Mouse (Mus musculus) brain, adult 2 months (tissue): ENCODE measurements around the gene Polr1e.
A peak's percentile ranks its signal among the peaks of the same experiment; 100 is the strongest.
"Not testable (repeated sequence)": the region's sequence is repeated elsewhere in the genome, so short reads cannot be mapped to it uniquely, and the experiment has no call there.

Experiments
- DNase-seq: peaks from one replicate; pipeline ENCODE4 v3.0.0; 2011; ENCODE audit warnings: low read depth, low spot score

Polr1e gene

DNA sequence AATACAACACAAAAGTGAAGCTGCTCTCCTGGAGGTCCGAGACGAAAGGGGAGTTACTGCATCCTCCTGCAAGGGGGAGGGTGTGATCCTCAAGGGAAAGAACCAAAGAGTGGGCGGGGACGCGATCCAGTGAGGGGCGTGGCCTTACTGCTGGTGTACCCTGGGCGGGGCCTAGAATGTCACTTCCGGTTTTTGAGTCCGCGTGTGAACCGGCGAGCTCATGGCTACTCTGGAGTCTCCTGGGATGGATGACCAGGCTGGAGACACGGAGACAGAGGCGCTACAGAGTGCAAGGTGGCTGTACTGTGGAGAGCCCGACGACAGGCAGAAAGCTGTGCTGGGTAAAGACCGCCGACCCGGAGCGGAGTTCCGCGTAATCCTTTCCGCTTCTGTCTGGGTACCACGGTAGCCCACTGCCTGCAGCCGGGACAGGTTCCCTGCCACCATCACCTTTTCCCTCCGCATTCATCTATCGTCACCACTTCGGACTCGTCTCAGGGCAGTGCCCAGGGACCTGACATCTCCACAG is at the start of gene Polr1e:
Gene Polr1e (plus strand): TSS at position 132 of the 529 bp plus-strand sequence.
- DNase-seq = peak; percentile 93

- DNase-seq = no peak
These were observed 48.3 kb upstream of the Polr1e start for GRCm38 (mm10) chr4:44970056-44970455.

DNA sequence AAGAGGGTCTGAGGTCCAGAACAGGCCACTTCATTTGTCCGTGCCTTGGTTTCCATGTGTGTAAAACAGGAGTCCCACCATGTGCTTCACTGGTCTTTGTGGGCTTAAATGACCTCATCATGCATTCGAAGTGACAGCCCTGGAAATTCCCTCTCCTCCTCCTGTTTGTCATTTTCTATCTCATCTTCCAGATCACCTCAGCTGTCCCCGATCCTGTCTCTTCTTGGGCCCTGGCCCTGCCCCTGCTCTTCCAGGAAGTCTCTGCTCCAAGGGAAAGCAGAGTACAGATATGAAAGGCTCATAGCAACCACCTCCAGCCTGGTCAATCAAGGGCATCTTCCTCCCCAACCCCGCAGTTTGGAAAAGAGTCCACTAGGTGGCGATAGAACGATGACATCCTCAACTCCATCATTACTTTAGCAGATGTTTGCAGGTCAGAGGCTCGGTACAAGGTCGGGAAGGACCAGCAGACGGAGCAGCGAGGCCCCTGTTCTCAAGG is 47.7 kb upstream of the Polr1e start:
- DNase-seq = peak; percentile 62

GRCm38 (mm10) chr4:44973450-44973849 is 44.9 kb upstream of the Polr1e start:
- DNase-seq = peak; percentile 97

DNA sequence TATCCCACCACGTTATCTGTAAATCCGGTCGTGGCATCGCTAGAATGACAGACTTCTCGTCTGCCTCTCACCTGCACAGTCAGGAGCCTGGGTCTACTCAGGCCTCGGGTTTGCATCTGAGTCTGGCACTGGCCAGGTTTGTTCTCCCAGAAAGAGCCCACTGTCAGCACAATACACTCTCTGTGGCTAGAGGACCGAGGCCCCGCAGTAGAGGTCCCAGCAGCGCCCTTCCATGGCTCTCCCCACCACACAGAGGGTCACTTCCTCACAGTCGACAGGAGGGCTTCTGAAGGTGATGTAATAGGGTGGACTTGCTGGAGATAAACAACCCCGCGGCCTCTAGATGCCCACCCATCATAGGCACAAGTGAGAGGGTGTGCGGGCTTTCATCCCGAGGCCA is 44.5 kb upstream of the Polr1e start:
- no peak for DNase-seq

GRCm38 (mm10) chr4:44974331-44974730 is 44.1 kb upstream of the Polr1e start:
- no peak for DNase-seq

GRCm38 (mm10) chr4:44976026-44976615 is 42.3 kb upstream of the Polr1e start:
- DNase-seq = no peak

DNA sequence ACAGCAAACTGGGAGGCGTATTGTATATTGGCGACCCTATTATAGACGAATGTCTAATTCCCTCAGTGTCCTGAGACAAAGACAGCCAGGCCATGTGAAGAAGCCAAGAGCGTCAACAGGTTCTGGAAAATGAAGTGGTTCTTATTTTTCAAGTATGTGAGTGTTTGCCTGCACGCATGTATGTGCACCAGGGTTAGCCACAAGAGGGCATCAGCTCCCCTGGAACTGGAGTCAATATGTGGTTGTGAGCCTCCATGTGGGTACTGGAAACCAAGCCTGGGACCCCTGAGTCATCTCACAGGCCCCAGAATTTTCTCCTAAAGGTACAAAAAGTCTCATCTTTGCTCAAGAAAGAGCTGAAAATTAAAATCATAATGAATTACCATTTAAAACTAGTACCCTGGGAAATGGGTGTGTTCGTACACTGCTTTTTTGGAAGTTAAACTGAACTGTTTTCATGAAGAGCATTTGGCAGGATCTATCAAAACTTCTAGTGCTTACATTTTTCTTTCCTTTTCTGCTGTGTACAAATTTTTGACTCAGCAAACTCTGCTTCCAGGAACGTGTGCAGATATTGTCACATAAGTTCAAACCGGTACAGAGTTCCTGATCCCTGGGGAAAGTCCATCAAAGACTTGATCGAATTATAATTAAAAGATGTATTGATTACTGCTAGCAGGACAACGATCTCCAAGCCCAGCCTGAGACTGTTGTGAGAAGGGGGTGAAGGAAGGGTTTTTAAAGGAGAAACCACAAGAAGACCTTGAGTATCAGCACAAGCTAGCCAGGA is 41.3 kb upstream of the Polr1e start:
- DNase-seq = no peak

- DNase-seq = no peak
These were observed 40.2 kb upstream of the Polr1e start for GRCm38 (mm10) chr4:44978175-44978574.

DNA sequence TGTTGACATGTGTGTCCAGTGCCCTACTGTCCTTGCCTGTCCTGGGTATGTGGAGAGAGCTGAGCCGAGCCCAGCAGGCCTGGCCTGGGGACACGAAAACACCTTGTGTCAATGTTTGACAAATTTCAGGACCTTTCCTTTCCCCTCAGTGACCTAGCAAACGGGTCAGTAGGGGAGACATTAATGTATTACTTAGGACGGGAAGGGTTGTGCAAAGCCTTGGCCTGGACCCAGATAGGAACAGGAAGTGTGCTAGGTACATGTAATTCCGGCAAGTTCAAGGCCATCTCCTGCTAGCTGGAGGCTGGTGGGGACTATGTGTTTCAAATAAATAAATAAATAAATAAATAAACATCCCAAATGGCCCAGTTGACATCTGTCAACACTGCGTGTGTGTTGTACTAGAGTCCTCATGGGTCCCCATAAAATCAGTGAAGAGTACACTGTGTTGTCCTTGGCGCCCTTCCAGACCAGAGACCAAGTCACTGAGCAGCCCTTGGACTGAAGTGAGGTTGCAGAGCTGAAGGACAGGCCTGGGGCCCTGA is 38.5 kb upstream of the Polr1e start:
- DNase-seq = no peak

GRCm38 (mm10) chr4:44981280-44981973 is 37.0 kb upstream of the Polr1e start, which contains the start of gene Grhpr:
Grhpr (plus strand) TSS chr4:44981395.
- DNase-seq = peak; percentile 88

- DNase-seq = peak; percentile 24
These were observed 36.5 kb upstream of the Polr1e start for GRCm38 (mm10) chr4:44981974-44982287.

DNA sequence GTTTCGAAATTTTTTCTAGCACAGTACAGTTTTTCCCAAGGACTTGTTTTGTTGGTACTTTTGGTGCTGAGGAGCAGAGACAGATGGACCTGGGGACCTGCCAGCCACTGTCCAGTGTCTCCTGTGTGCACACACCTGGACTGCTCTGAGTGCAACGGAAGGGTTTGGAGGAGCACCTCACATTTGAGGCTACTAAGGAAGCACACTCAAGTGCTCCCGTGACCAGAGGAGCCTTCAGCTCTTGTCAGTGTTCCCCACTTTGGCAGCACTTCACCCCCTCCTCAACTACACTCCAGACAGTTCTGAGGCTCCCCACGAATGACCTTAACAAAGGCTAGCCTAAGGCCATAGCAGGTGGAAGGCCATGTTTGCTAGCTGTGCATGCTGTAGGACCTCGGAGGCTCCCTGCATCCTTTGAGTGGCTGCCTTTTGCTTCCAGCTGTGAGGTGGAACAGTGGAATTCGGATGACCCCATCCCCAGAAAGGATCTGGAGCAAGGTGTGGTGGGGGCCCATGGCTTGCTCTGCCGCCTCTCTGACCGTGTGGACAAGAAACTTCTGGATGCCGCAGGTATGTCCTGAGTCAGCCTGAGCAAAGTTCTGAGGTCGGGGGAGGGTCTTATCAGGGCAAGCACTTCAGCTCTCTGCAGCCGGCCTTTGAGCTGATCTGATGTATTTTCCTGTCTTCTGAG is 35.8 kb upstream of the Polr1e start:
- no peak for DNase-seq

DNA sequence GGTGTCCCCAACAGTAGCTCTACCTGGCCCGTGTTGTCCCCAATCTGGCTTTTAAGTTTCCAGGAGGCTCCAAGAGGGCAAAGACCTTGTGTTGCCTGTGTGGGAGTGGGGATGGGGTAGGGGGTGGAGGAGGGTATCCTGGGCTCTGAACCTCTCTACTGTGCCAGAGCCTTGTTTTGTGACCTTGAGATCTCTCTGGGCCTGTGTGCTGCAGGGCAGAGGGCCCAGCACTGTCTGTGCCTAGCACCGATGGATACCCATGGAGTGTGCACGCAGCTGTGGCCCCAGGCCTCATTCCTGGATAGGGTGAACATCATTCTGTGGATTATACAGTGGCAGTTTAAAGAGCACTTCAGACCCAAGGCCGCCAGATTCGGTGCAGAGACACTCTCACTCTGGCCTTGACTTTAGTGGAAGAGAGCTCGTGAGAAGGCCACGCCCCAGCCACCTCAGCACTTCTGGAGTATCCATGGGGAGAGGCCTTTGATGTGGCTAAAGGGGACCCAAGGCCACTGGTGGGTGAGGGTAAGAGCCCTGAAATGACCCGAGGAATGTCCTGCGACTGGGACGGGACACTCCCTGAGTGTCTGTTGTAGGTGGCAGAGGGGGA is 35.1 kb upstream of the Polr1e start:
- DNase-seq = no peak

GRCm38 (mm10) chr4:44990560-44990959 is 27.8 kb upstream of the Polr1e start:
- no peak for DNase-seq

DNA sequence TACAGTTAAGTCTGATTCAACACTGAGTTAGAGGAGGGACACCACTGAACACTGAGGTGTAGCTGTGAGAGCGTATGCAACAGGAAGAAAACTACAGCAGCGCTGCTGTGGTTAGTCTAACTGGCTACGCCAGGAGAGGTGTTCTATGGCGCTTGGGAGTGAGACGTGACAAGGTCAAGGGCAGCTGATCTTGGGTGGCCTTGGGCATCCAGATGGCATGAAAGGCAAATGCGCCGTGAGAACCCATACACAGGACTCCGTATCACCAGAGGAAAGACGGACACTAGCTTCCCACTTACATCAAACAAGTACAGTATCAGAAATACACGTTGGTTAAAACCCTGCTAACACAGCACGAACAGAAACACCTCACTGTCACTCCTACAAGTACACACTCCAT is 26.1 kb upstream of the Polr1e start:
- not testable (repeated sequence) for DNase-seq

DNA sequence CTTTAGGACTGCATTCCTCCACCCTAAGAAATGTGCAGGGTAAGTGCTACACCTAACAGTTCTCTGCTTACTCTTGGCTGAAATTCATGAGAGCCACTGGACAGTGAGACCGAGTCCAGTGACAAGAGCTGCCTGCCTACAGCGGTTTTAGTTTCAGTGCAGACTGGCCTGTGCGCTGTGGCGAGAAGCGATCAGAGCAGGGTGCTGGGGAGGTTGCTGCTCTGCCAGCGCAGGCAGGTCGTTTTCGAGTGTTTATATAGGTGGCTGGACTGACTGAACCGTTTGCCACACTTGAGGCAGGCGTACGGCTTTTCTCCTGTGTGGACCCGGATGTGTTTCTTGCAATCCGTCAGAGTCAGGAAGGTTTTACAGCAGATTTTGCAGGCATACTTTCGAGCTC is 25.2 kb upstream of the Polr1e start:
- DNase-seq = not testable (repeated sequence)

DNA sequence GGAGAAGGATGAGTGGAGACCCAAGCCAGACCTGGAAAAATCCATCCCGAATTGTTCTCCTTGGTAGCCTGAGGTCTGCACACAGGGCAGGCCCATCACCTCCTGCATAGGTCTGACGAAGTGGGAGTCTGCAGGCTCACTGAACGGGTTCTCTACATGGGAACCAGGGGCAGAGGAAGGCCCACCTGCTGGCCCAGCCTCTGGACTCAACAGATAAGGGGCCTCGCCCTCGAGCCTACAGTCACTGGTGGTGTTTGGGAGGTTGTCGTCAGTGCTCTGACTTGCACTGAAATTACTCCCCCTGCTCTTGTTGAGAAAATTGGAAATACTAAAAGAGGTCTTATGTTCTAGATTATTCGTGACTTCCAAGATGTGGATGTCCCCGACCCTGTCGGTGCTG is 24.5 kb upstream of the Polr1e start:
- no peak for DNase-seq

- DNase-seq = peak; percentile 35
These were observed 23.6 kb upstream of the Polr1e start for GRCm38 (mm10) chr4:44994776-44995175.

GRCm38 (mm10) chr4:44998071-44998470 is 20.3 kb upstream of the Polr1e start:
- DNase-seq = no peak

DNA sequence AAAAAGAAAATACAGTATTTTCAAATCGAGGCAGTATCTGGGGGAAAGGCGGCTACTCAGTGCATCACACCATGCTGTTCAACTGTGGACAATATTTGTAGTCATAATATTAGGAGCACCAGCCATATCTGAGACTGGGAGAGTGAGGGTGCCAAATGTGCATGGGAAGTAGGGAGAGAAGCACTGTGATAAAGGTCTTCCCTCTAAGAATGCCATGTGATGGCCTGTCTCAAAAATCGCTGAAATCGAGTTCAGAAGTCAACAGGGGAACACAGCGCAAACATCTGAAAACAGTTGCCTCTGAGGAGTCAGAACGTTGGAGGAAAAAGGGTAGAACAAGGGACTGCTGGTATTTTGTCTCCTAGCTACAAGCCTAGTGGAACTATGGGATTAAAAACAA is 18.4 kb upstream of the Polr1e start:
- DNase-seq = no peak
